Mouse (Mus musculus) MEL (cell line): ENCODE results near the gene Sri.
A peak's percentile ranks its signal among the peaks of the same experiment; 100 is the strongest.

Source experiments
- CHD1 ChIP-seq: IDR thresholded peaks from 2 replicates; pipeline ENCODE4 v1.6.1; 2012; ENCODE audit warnings: low read depth, mild to moderate bottlenecking, inconsistent platforms, low read length, improper control_type of control experiment
- CTCF ChIP-seq, 3 experiments: IDR thresholded peaks in 2 of 3; conservative IDR thresholded peaks in 1 of 3; 2 replicates each; pipeline ENCODE4 v1.5.1; 2011 to 2012; ENCODE audit warnings: low read length in 3 of 3, low read depth in 2 of 3, mild to moderate bottlenecking in 2 of 3, improper control_type of control experiment in 1 of 3, inconsistent platforms in 1 of 3, mixed read lengths in 1 of 3, moderate library complexity in 1 of 3; ENCODE audit not compliant: control insufficient read depth in 1 of 3, insufficient read depth in 1 of 3, poor library complexity in 1 of 3, severe bottlenecking in 1 of 3
- E2F4 ChIP-seq: IDR thresholded peaks from 2 replicates; pipeline ENCODE4 v1.6.1; 2011; ENCODE audit warnings: low read depth, low read length, improper control_type of control experiment, borderline replicate concordance
- EP300 ChIP-seq, 2 experiments: IDR thresholded peaks; 2 replicates each; pipeline ENCODE4 v1.6.1; 2011; ENCODE audit warnings: improper control_type of control experiment in 2 of 2, low read length in 2 of 2, low read depth in 1 of 2, mild to moderate bottlenecking in 1 of 2
- MAFK ChIP-seq: IDR thresholded peaks from 2 replicates; pipeline ENCODE4 v1.6.1; 2011; ENCODE audit warnings: low read depth, mild to moderate bottlenecking, low read length, improper control_type of control experiment, borderline replicate concordance
- MAX ChIP-seq: IDR thresholded peaks from 2 replicates; pipeline ENCODE4 v1.6.1; 2011; ENCODE audit warnings: low read length, improper control_type of control experiment
- POLR2A ChIP-seq, 2 experiments: IDR thresholded peaks; 2 replicates each; pipeline ENCODE4 v1.6.1; 2011 to 2012; ENCODE audit warnings: low read length in 2 of 2, mild to moderate bottlenecking in 2 of 2, control low read depth in 1 of 2, improper control_type of control experiment in 1 of 2, low read depth in 1 of 2, moderate library complexity in 1 of 2; ENCODE audit not compliant: control insufficient read depth in 1 of 2, insufficient read depth in 1 of 2, poor library complexity in 1 of 2
- POLR2AphosphoS2 ChIP-seq: IDR thresholded peaks from 2 replicates; pipeline ENCODE4 v1.6.1; 2011; ENCODE audit warnings: low read length, improper control_type of control experiment
- SMC3 ChIP-seq: IDR thresholded peaks from 2 replicates; pipeline ENCODE4 v1.6.1; 2011; ENCODE audit warnings: low read depth, low read length, improper control_type of control experiment
- UBTF ChIP-seq: IDR thresholded peaks from 2 replicates; pipeline ENCODE4 v1.6.1; 2012; ENCODE audit warnings: low read depth, mild to moderate bottlenecking, inconsistent platforms, low read length, improper control_type of control experiment, moderate library complexity, borderline replicate concordance; ENCODE audit not compliant: insufficient read depth
- USF1 ChIP-seq: IDR thresholded peaks from 2 replicates; pipeline ENCODE4 v1.6.1; 2014; ENCODE audit warnings: low read depth, mild to moderate bottlenecking, inconsistent platforms, low read length, improper control_type of control experiment, moderate library complexity

GRCm38 (mm10) chr5:8056141-8057017 is 10.5 kb downstream of the Sri start:
- TF ChIP-seq POLR2A (IDR thresholded peaks at IDR 0.05; ENCODE audit: control insufficient read depth in 1 of 2, insufficient read depth in 1 of 2, low read depth in 1 of 2, low read length in 2 of 2, poor library complexity in 1 of 2) (peak; percentile 65 to 82), E2F4 (no peak), UBTF (no peak), POLR2AphosphoS2 (peak; percentile 66; the same call in 1 of the 2 replicates), CHD1 (peak; percentile 98), EP300 (IDR thresholded peaks at IDR 0.05; ENCODE audit: low read depth in 1 of 2, low read length in 2 of 2) (no peak; a peak in 1 of 4 replicates), SMC3 (no peak), CTCF (IDR thresholded peaks at IDR 0.05 in 2 of 3, conservative IDR thresholded peaks at IDR 0.05 in 1 of 3; ENCODE audit: control insufficient read depth in 1 of 3, insufficient read depth in 1 of 3, low read depth in 2 of 3, low read length in 3 of 3, poor library complexity in 1 of 3, severe bottlenecking in 1 of 3) (no peak), USF1 (no peak), MAX (0 out of 2 replicates have a peak, but pooled peaks have one; percentile 19), MAFK (no peak)
